Mouse (Mus musculus): ENCODE data around the gene Cxcl1. TPM values are rescaled to one million over a fixed set of nuclear protein-coding genes. Genes with fewer than 3 reads are reported as not detected.

Cxcl1 gene
- polyA plus RNA-seq, 1 experiment from 2014 or later: 0.64 TPM

GRCm38 (mm10) chr5:90900147-90900546 is 9.1 kb downstream of the Cxcl1 start:
- H3K27ac ChIP-seq: no peak overlapping the region
- 75% methylated on average over 7 of the region's 7 CpGs for WGBS
- H3K27me3 ChIP-seq (ENCODE audit: low read depth, poor library complexity, severe bottlenecking): peaks cover 19% of the 10 kb centered on the region
- DNase-seq (ENCODE audit: low spot score): no peak
- no peaks in the 10 kb centered on the region for H3K9me3 ChIP-seq (replicated peaks)
- H3K36me3 ChIP-seq: no peaks in the 10 kb centered on the region
- no peak overlapping the region for H3K4me3 ChIP-seq
- H3K4me1 ChIP-seq: peaks cover 15% of the 10 kb centered on the region

GRCm38 (mm10) chr5:90900688-90901087 is 9.6 kb downstream of the Cxcl1 start:
- DNase-seq (ENCODE audit: low spot score): no peak
- 83% methylated on average over 7 of the region's 7 CpGs for WGBS

GRCm38 (mm10) chr5:90902380-90903260 is 11.6 kb downstream of the Cxcl1 start:
- H3K9me3 ChIP-seq (replicated peaks): no peaks in the 10 kb centered on the region
- peaks cover 25% of the 10 kb centered on the region for H3K27me3 ChIP-seq (ENCODE audit: low read depth, poor library complexity, severe bottlenecking)
- H3K27ac ChIP-seq: no peak overlapping the region
- H3K4me1 ChIP-seq: peaks cover 15% of the 10 kb centered on the region
- DNase-seq (ENCODE audit: low spot score): peak; percentile 39
- WGBS: 17% methylated on average over 10 of the region's 10 CpGs
- H3K36me3 ChIP-seq: no peaks in the 10 kb centered on the region
- H3K4me3 ChIP-seq: peak overlapping the region; percentile 48

More at GRCm38 (mm10) chr5:90900688-90901087, 9.6 kb downstream of the Cxcl1 start:
- Histone ChIP-seq H3K9me3 (replicated peaks) (no peaks in the 10 kb centered on the region), H3K27me3 (ENCODE audit: low read depth, poor library complexity, severe bottlenecking) (peaks cover 19% of the 10 kb centered on the region), H3K4me3 (no peak overlapping the region), H3K36me3 (no peaks in the 10 kb centered on the region), H3K27ac (no peak overlapping the region), H3K4me1 (peaks cover 15% of the 10 kb centered on the region)

GRCm38 (mm10) chr5:90903339-90904020 is 12.4 kb downstream of the Cxcl1 start, which contains the start of gene Cxcl2:
Gene Cxcl2, plus strand, starts transcription at chr5:90903871.
- no peak within 1 kb of the TSS for H3K27ac ChIP-seq
- 15% methylated on average over 21 of the region's 22 CpGs for WGBS
- peak; percentile 34 for DNase-seq (ENCODE audit: low spot score)
- no peaks in the 10 kb centered on the region for H3K36me3 ChIP-seq
- H3K9me3 ChIP-seq (replicated peaks): no peaks in the 10 kb centered on the region
- peak within 1 kb of the TSS; percentile 48 for H3K4me3 ChIP-seq
- H3K27me3 ChIP-seq (ENCODE audit: low read depth, poor library complexity, severe bottlenecking): peaks cover 25% of the 10 kb centered on the region
- peaks cover 15% of the 10 kb centered on the region for H3K4me1 ChIP-seq

- WGBS: 3% methylated on average over 2 of the region's 2 CpGs
- peak; percentile 76 for DNase-seq (ENCODE audit: low spot score)
- peaks cover 17% of the 10 kb centered on the region for H3K27me3 ChIP-seq (ENCODE audit: low read depth, poor library complexity, severe bottlenecking)
- H3K9me3 ChIP-seq (replicated peaks): no peaks in the 10 kb centered on the region
- no peaks in the 10 kb centered on the region for H3K36me3 ChIP-seq
- no peak overlapping the region for H3K4me3 ChIP-seq
- no peak overlapping the region for H3K27ac ChIP-seq
- H3K4me1 ChIP-seq: no peaks in the 10 kb centered on the region
Observed at GRCm38 (mm10) chr5:90908983-90909382, 17.9 kb downstream of the Cxcl1 start.

- Histone ChIP-seq H3K4me3 (no peak overlapping the region), H3K36me3 (no peaks in the 10 kb centered on the region), H3K27me3 (ENCODE audit: low read depth, poor library complexity, severe bottlenecking) (no peaks in the 10 kb centered on the region), H3K27ac (no peak overlapping the region), H3K9me3 (replicated peaks) (no peaks in the 10 kb centered on the region), H3K4me1 (no peaks in the 10 kb centered on the region)
- 86% methylated on average over 2 of the region's 2 CpGs for WGBS
- no peak for DNase-seq (ENCODE audit: low spot score)
Observed at GRCm38 (mm10) chr5:90919495-90919894, 28.5 kb downstream of the Cxcl1 start.

- no peaks in the 10 kb centered on the region for H3K4me1 ChIP-seq
- no peaks in the 10 kb centered on the region for H3K9me3 ChIP-seq (replicated peaks)
- no peak for DNase-seq (ENCODE audit: low spot score)
- WGBS: 85% methylated on average over 4 of the region's 4 CpGs
- no peak overlapping the region for H3K4me3 ChIP-seq
- H3K27ac ChIP-seq: no peak overlapping the region
- no peaks in the 10 kb centered on the region for H3K27me3 ChIP-seq (ENCODE audit: low read depth, poor library complexity, severe bottlenecking)
- H3K36me3 ChIP-seq: no peaks in the 10 kb centered on the region
Observed at GRCm38 (mm10) chr5:90922958-90923357, 31.9 kb downstream of the Cxcl1 start.

- H3K4me3 ChIP-seq: peak overlapping the region; percentile 80
- H3K9me3 ChIP-seq (replicated peaks): no peaks in the 10 kb centered on the region
- H3K4me1 ChIP-seq: peaks cover 10% of the 10 kb centered on the region
- peak overlapping the region; percentile 99 for H3K27ac ChIP-seq
- DNase-seq (ENCODE audit: low spot score): no peak
- peaks cover 25% of the 10 kb centered on the region for H3K36me3 ChIP-seq
- no peaks in the 10 kb centered on the region for H3K27me3 ChIP-seq (ENCODE audit: low read depth, poor library complexity, severe bottlenecking)
- WGBS: 64% methylated on average over 2 of the region's 2 CpGs
Observed at GRCm38 (mm10) chr5:90930546-90930945, 39.5 kb downstream of the Cxcl1 start.

- WGBS: under 1% methylated on average over 73 of the region's 79 CpGs
- Histone ChIP-seq H3K4me3 (peak within 1 kb of the TSS; percentile 80), H3K27ac (peak within 1 kb of the TSS; percentile 99), H3K9me3 (replicated peaks) (no peaks in the 10 kb centered on the region), H3K36me3 (peaks cover 30% of the 10 kb centered on the region), H3K4me1 (peaks cover 10% of the 10 kb centered on the region), H3K27me3 (ENCODE audit: low read depth, poor library complexity, severe bottlenecking) (no peaks in the 10 kb centered on the region)
- peak; percentile 89 for DNase-seq (ENCODE audit: low spot score)
Observed at GRCm38 (mm10) chr5:90930971-90931851, 40.2 kb downstream of the Cxcl1 start, which contains the start of gene Mthfd2l. Gene Mthfd2l, plus strand, starts transcription at chr5:90931117.

- Histone ChIP-seq H3K4me3 (peak overlapping the region; percentile 80), H3K27me3 (ENCODE audit: low read depth, poor library complexity, severe bottlenecking) (no peaks in the 10 kb centered on the region), H3K36me3 (peaks cover 30% of the 10 kb centered on the region), H3K9me3 (replicated peaks) (no peaks in the 10 kb centered on the region), H3K4me1 (peaks cover 14% of the 10 kb centered on the region), H3K27ac (peak overlapping the region; percentile 99)
- WGBS: 12% methylated on average over 6 of the region's 6 CpGs
- no peak for DNase-seq (ENCODE audit: low spot score)
Observed at GRCm38 (mm10) chr5:90931911-90932310, 40.9 kb downstream of the Cxcl1 start.

GRCm38 (mm10) chr5:90936706-90937105 is 45.7 kb downstream of the Cxcl1 start:
- H3K27me3 ChIP-seq (ENCODE audit: low read depth, poor library complexity, severe bottlenecking): no peaks in the 10 kb centered on the region
- H3K4me3 ChIP-seq: no peak overlapping the region
- H3K4me1 ChIP-seq: peaks cover 10% of the 10 kb centered on the region
- H3K36me3 ChIP-seq: peaks cover 33% of the 10 kb centered on the region
- H3K9me3 ChIP-seq (replicated peaks): no peaks in the 10 kb centered on the region
- WGBS: 37% methylated on average over 2 of the region's 2 CpGs
- no peak for DNase-seq (ENCODE audit: low spot score)
- no peak overlapping the region for H3K27ac ChIP-seq

All from limb, embryonic 10.5 days (tissue).